ENCODE assay signal across 21 mouse cellular contexts in genomic region chr9:118832533-118832932, GRCm38 (mm10).
"Had no signal": no experiment of that assay in that cellular context is flagged by ENCODE, and none has a peak within 500 bp of the region (broad histone marks: within the 10 kb centered on the region; RNA-seq: fewer than 3 reads in every experiment).

No protein-coding gene starts in this region.

- H3K27ac ChIP-seq: limb, embryonic 12.5 days; limb, embryonic 15.5 days; liver, embryonic 14.5 days; midbrain, embryonic 15.5 days; neural tube, embryonic 13.5 days; stomach, embryonic 15.5 days had no signal

- DNase-seq: kidney, adult 9 months; kidney, postnatal 14 days; kidney, postnatal 4 days; left cerebral cortex, postnatal 4 days; liver, postnatal 0 days; lung, postnatal 36 days; retina, postnatal 1 day; right cerebral cortex, postnatal 25 days; spleen, adult 18-20 months; thymus, postnatal 25 days had no signal

- H3K4me3 ChIP-seq: limb, embryonic 12.5 days; limb, embryonic 15.5 days; lung, embryonic 15.5 days; midbrain, embryonic 15.5 days; myocyte; neural tube, embryonic 13.5 days; stomach, embryonic 15.5 days had no signal

- H3K4me2 ChIP-seq: limb, embryonic 12.5 days; limb, embryonic 15.5 days; liver, embryonic 11.5 days; lung, embryonic 15.5 days; midbrain, embryonic 11.5 days; midbrain, embryonic 15.5 days; neural tube, embryonic 13.5 days; stomach, embryonic 15.5 days had no signal

- ATAC-seq: intestine, postnatal 0 days; liver, postnatal 0 days; midbrain, embryonic 15.5 days had no signal

- H3K27me3 ChIP-seq: limb, embryonic 12.5 days; limb, embryonic 15.5 days; lung, embryonic 15.5 days; midbrain, embryonic 15.5 days; neural tube, embryonic 13.5 days; stomach, embryonic 15.5 days had no signal

- H3K9me3 ChIP-seq: limb, embryonic 12.5 days; limb, embryonic 15.5 days; lung, embryonic 15.5 days; midbrain, embryonic 15.5 days; neural tube, embryonic 13.5 days; stomach, embryonic 15.5 days had no signal

- H3K4me1 ChIP-seq: midbrain, embryonic 15.5 days had no signal

- H3K9ac ChIP-seq: limb, embryonic 12.5 days; limb, embryonic 15.5 days; liver, embryonic 14.5 days; liver, postnatal 0 days; lung, embryonic 15.5 days; midbrain, embryonic 15.5 days; neural tube, embryonic 13.5 days; stomach, embryonic 15.5 days had no signal

- H3K36me3 ChIP-seq: midbrain, embryonic 15.5 days; stomach, embryonic 15.5 days had no signal
